Mouse (Mus musculus) spleen, postnatal 14 days (tissue): ENCODE measurements around the gene Gata1.
"Not testable (repeated sequence)": the region's sequence is repeated elsewhere in the genome, so short reads cannot be mapped to it uniquely, and the experiment has no call there.

ENCODE experiments used
- DNase-seq, 2 experiments: peaks; one replicate each; pipeline ENCODE4 v3.0.0; 2021 to 2022; ENCODE audit warnings: low spot score in 2 of 2

Gata1 gene

DNA sequence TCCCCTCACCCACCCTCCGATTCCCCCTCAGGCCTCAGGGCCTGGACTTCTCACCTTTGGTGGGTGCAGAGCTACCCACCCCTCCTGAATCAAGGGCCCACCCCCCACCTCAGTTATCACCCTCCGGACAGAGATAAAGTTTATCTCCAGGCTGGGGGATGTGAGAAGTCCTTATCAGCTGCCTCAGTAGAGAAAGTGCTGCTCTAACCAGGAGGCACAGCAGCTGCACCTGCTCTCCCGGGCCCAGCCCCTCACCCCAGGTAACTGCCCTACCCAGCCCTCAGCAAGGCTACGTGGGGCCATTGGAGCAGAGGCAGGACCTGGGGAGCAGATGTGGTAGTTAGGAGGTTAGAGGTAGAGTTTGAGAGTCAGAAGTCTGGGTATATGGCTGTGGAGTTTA lies 11.7 kb downstream of the Gata1 start:
- no peak for DNase-seq

DNA sequence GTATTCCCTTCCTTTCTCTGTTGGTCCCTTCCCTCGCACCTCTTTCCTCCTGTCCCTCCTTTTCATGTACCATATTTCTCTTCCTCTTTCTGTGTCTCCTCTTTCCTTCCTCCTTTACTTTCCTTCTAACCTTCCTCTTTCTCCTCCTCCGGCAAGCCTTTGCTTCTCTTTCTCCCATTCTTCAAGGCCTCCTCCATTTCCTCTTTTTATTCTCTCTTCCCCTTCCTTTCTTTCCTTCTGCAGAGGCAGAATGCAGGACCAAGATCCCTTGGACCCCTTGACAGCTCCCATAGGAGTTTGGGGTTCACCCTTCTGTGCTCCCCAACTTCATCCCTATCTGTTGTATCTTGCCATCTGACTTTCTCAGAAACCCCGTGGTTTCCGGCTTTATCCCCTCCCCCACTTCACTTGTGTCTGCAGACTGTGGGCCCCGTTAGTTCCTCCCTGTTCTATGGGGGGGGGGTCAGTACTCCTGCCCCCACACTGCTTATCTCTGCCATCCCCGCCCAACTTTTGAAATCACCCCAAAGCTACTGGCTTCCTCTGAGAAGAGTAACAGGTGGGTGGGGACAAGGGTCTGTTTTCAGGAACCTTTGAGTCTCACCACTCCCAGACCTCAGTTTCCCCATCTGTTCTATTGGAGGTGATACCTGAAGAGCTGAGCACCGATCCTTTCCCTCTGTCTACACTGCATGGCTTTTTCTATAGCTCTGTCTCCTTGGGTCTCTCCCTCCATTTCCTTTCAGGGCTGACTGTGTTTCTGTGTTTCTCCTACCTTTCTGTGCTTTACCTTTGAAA lies 13.8 kb downstream of the Gata1 start:
- no peak for DNase-seq

DNA sequence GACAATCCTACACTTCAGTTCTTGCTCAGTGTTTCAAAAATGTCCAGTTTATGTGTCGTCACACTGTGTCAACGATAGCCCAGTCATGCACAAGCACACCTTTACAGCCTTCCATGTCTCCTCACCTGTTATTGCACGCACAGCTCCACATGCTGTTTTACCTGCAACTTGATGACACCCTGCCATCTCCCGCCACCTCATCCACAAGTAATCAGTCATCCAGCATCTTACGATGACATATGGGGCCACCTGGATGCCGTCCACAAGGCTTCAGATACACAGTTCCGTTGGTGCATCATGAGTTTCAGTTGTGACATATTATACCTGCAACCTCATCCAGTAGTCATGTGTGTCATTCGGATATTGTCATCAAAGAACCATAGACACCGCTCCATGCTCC lies 19.0 kb downstream of the Gata1 start:
- DNase-seq: no peak

DNA sequence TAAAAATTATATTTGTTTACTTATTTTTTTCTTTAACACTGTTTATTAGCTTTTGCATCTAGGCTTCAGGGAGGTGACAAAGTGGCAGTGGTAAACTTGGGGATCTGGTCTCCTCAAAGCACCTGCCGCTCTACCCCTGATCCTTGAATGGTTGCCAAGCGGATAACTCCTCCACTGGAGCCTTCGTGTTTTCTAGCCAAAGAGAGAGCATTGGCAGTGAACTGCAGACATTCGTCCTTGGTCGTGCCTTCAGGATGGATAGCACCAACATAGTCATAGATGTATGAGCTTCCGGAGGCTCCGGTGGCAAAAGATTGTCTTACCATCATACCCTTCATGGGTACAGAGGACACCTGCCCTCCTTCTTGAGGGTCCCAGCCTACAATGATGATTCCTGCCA lies 27.8 kb downstream of the Gata1 start:
- no peak for DNase-seq

DNA sequence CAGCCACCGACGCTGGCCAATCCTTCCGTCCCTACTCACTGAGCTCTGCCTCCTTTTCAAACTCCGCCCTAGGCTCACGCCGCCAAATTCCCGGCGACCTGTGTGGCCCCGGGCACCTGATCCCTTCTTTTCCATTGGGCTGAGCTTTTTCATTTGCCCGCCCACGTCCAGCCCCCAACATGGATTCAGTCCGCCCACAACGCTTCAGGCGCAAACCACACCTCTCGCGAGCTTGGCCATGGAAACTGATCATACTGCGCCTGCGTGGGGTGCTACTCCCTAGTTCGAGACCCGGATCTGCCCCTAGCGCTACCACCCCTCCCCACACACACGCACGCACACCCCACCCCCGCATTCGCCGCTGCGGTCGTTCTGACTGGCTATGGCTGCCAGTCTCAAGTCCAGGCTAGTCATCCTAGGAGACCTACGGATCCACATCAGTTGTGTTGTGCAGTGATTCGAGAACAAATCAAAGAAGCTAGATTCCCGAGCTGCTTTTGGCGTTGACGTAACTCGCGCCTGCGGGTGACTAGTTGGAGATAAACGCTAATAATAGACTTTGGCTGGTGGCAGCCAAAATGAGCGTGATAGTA lies 29.9 kb downstream of the Gata1 start:
- peak; percentile 65 to 74 for DNase-seq

DNA sequence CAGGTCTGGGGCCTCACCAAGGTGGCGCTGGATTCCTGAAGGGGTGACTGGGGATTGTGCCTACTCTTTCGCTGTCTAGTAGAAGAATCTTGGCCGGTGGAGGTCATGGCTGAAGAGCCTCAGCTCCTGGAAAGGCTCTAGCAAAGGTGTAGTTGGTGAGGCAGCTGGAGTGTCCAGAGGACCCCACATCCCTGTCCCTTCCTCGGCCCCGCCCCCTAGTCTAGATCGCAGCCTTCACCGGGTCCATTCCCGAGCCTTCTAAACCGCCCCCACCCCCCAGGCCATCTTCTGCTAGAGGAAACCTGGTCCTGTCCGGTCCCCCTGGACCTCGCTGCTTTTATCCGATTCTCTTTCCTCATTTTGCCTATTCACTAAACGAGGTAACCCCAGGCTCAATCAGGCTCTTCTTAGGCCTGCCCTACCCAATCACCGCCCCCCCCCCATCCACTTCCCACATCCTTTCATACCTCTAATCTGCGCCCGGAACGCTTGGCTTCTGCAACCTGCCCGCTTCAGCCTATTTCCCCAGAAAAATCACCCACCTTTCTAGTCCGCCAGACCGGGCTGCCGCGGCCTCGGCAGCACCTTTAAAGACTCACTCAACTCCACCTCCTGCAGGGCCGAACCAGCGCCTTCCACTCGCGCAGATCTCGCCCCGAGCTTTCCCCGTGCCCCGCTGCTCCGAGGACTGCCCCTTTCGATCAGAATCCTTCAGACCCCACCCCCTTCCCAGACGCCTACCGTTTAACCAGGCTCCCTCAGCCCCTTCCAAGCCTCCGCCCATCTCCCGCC lies 30.6 kb downstream of the Gata1 start, which contains the start of gene Hdac6:
TSS of gene Hdac6 (minus strand) at position 782 of the 792 bp plus-strand sequence.
- DNase-seq: no peak

DNA sequence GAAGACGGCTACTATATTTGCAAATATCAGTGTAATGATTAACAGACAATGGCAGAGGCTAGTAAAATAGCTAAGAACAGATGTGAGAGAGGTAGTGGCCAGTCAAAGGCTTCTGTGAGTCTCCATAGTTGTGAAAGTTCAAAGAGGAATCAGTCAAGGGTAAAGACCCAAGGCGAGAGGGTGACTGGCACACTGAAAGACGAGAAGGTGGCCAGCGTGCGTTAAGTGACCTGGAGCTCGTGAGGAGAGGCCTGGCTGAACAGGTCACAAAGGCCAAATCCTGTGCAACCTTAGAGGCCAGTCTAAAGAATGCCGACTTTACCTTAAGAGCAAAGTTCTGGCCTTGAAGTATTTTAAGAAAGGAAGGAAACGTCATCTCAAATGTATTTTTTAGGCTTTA lies 32.3 kb downstream of the Gata1 start:
- no peak for DNase-seq

DNA sequence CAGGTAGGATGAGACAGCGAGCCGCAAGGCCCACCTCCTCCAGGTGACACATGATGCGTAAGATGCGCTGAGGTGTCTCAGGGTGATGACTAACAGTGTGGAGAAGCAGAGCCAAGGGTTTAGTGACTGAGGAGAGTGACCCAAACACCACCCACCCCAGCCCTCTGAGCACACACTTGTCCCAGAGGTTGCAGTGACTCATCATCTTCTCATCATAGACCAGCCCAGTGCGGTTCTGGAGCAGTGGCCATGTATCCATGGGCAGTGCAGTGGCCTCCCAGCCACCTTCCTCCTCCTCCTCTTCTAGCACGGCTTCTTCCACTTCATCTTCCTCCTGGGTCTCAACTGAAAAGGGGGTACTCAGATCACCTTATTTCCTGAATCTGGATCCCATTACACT lies 40.2 kb downstream of the Gata1 start:
- DNase-seq: no peak

DNA sequence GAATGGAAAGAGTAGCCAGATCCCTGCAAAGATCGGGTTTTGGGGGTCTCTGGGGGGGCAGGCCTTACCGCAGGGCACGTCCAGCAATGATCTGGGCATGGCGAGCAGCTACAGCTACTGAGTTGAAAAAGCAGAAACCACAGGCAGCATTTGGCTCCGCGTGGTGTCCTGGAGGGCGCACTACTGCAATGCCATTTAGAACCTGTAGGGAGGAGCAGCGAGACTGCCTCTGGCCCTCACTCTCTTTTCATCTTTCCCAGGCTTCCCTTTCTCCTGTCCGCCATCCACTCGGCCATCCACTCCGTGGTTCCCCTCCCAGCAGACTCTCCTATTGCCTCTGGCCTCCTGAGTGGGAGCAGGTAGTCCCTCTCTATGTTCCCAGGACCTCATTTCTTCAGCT lies 41.0 kb downstream of the Gata1 start:
- DNase-seq: no peak

DNA sequence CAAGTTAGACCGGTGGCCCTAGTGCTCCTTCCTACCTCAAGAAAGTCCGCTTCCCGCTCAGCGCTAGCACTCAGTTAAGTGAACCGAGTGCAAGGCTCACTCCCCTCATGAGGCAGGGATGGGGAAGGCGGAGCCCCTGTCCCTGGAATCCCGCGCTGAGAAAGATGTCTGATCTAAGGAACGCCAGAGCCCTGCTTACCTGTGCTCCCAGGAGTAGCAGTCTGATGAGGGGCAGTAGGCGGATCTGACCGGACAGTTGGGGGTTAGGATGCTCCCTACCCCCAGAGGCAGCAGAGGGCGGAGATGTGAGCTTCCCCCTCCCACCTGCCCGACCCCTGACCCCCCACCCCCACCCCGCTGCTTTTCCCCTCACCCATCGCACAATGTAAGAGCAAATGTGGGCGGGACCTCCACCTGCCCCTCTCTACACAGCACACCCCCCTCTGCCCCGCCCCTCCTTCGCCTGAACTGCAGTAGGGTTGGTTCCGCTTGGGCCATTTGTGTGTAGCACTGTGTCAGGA lies 49.5 kb downstream of the Gata1 start, which contains the start of gene Eras:
TSS of gene Eras (minus strand) at position 338 of the 521 bp plus-strand sequence.
- no peak for DNase-seq

DNA sequence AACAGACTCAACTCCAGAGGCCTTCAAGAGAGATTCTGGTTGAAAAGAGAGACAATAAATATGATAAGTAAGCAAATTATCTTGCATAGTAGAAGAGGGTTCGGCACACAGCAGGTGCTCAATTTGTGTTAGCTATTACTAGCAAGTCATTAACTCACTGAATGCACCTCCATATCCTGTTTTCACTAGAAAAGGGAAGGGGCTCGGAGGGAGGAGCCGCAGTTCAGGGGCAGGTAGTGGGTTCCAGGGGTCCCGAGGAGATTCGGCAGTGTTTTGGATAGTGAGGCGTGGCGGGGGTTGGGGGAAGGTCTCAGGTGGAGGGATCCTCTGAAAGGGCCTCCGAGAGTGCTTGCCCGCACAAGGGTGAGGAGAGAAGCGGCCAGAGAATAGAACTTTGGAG lies 50.8 kb downstream of the Gata1 start:
- DNase-seq: no peak

DNA sequence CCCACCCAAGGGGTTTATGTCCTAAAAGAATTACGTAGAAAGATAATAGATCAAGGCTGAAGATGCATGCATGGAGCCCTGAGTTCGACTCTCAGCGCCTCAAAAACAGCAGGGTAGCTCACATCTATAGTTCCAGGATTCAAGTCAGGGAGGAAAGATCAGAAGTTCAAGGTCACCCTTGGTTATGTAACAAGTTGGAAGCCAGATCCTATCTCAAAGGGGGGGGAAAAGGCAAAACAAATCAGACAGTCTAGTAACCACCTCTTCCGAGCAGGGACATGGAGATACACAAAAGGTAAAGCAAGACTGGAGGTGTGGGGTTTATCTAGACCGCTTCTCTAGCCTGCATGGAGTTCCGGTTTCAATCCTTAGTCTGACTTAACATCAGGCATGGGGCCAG lies 51.6 kb downstream of the Gata1 start:
- DNase-seq: no peak

DNA sequence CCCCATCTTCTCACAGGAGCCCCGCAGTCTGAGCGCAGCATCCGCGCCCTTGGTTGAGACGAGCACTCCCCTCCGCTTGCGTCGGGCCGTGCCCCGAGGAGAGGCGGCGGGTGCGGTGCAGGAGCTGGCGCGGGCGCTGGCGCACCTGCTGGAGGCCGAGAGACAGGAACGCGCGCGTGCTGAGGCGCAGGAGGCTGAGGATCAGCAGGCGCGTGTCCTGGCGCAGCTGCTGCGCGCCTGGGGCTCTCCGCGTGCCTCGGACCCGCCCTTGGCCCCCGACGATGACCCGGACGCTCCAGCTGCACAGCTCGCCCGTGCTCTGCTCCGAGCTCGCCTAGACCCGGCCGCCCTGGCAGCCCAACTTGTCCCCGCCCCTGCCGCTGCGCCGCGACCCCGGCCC lies 55.8 kb downstream of the Gata1 start:
- DNase-seq: no peak

DNA sequence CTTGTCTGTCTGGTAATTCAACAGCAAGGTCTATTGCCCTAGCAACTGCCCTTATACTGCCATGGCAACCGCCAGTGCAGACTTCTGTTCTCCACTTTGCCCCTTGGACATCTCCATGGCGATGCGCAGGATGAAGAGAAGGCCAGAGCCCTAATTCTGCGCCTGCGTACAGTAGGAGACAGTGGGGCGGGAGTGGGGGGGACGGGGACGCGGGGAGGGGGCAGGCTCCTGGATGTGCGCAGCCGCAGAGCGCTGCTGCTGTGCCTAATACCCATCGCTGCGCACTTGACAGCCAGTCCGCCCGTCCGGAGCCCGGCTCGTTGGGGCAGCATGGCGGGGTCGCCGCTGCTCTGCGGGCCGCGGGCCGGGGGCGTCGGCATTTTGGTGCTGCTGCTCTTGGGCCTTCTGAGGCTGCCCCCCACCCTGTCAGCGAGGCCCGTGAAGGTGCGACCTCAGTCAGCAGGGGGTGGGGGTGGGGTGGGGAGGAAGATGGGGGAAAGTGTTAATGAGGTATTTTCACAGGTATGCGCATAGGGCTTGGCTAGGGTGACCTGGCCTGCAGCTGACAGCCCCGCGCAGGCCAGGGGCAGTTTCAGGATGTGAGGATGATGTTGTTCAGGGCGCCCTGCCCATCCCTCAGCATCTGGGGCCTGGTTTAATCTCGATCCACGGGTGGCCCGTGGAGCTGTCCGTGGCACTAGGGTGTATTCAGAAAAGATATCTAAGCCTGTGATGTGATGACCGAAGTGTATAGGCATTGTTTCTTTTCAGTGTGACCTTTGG lies 58.1 kb downstream of the Gata1 start, which contains the start of gene Pcsk1n:
TSS of gene Pcsk1n (plus strand) at position 222 of the 783 bp plus-strand sequence.
- DNase-seq: no peak

DNA sequence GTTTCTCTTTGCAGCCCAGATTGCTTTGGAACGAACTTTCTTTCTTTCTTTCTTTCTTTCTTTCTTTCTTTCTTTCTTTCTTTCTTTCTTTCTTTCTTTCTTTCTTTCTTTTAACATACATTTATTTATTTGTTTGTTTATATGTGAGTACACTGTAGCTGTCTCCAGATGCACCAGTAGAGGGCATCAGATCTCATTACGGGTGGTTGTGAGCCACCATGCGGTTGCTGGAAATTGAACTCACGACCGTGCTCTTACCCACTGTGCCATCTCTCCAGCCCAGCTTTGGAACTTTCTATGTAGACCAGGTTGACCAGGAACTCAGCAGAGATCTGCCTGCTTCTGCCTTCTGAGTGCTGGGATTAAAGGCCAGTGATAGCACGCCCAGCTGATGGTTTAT lies 59.9 kb downstream of the Gata1 start:
- DNase-seq: not testable (repeated sequence)

DNA sequence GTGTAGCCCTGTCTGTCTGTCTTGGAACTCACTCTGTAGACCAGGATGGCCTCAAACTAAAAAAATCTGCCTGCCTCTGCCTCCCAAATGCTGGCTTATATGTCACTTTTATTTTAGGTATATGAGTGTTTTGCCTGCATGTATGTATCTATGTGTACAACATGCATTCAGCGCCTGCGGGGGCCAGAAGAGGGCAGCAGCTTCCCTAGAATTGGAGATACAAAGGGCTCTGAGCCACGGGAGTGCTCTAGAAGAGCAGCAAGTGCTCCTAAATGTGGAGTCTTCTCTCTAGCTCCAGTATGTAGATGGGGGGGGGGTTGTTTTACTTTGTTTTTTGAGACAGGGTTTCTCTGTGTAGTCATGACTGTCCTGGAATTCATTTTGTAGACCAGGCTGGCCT lies 62.2 kb downstream of the Gata1 start:
- peak in 1 of 2 experiments; percentile 32 for DNase-seq

DNA sequence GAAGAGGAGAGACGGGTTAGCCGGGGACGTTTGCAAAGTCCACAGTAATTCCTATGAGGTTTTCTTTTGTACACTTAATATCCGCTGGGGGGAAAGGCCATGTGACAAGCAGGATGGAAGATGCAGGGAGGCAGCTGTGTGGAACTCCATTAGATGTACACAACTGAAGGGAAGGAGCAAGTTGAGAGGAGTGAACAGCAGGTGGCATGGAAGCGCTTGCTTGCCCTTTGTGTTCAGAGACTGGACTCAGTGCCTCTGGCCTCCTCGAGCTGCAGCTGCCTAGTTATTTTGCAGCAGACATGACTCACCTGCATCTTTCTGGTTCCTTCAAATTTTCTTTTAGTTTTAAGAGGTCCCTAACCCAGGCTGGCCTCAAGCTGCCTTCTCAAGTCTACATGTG lies 67.4 kb downstream of the Gata1 start:
- DNase-seq: no peak
